Mouse (Mus musculus) bone marrow macrophage, adult 2 months (primary cell): ENCODE measurements around the gene Med17.

ENCODE experiments used
- CTCF ChIP-seq: IDR thresholded peaks from 2 replicates; pipeline ENCODE4 v1.5.1; 2012; ENCODE audit warnings: low read depth, mild to moderate bottlenecking, low read length, moderate library complexity
- POLR2A ChIP-seq: IDR thresholded peaks from 2 replicates; pipeline ENCODE4 v1.6.1; 2012; ENCODE audit warnings: mild to moderate bottlenecking, low read depth, low read length, borderline replicate concordance

DNA sequence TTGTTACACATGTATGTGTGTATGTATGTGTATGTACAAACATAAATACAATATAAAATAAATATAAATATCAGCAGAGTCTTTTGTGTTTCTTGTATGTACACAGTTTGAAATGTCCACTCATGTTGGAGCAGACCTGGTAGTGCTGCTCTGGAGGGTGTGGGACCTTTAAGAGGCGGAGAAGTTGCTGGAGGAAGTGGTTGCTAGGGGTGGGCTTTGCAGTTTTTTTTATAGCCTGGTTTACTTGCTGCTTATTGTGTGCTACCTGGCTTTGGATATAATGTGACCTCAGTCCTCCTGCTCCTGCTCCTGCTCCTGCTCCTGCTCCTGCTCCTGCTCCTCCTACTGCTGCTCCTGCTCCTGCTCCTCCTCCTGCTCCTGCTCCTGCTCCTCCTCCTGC lies 46.1 kb downstream of the Med17 start:
- TF ChIP-seq CTCF (no peak), POLR2A (no peak)
